Mouse (Mus musculus): Measurements from ENCODE around the gene Col19a1.

GRCm38 (mm10) chr1:24240039-24240691 is 347.1 kb downstream of the Col19a1 start:
- TF ChIP-seq CTCF (IDR thresholded peaks at IDR 0.05; ENCODE audit: borderline replicate concordance, insufficient read depth, low read length) (no peak), POLR2A (IDR thresholded peaks at IDR 0.05; ENCODE audit: low read depth, low read length) (no peak)

Measured in embryonic fibroblast, embryonic 13.5 days (primary cell).